Mouse (Mus musculus): ENCODE measurements around the gene Ocm. TPM values are rescaled to one million over a fixed set of nuclear protein-coding genes. Genes with fewer than 3 reads are reported as not detected.

Gene Ocm
- polyA plus RNA-seq, 1 experiment from 2014 or later: not detected

GRCm38 (mm10) chr5:143974931-143975630 is 51.4 kb downstream of the Ocm start:
- Histone ChIP-seq H3K4me2 (no peak overlapping the region), H3K4me3 (ENCODE audit: low read depth, low read length) (no peak overlapping the region), H3K27ac (ENCODE audit: low read depth) (no peak overlapping the region), H3K27me3 (ENCODE audit: insufficient read depth, low read length) (no peaks in the 10 kb centered on the region), H3K9me3 (ENCODE audit: low read depth, low read length) (no peaks in the 10 kb centered on the region), H3K4me1 (ENCODE audit: insufficient read depth) (no peaks in the 10 kb centered on the region), H3K36me3 (ENCODE audit: insufficient read depth) (no peaks in the 10 kb centered on the region), H3K9ac (no peak overlapping the region)
- 49% methylated on average over 4 of the region's 4 CpGs for WGBS
- ATAC-seq (ENCODE audit: insufficient read depth) (peak; percentile 84), DNase-seq (peak; percentile 86)
- TF ChIP-seq CTCF (IDR thresholded peaks at IDR 0.05; ENCODE audit: low read depth): peak; percentile 94

DNA sequence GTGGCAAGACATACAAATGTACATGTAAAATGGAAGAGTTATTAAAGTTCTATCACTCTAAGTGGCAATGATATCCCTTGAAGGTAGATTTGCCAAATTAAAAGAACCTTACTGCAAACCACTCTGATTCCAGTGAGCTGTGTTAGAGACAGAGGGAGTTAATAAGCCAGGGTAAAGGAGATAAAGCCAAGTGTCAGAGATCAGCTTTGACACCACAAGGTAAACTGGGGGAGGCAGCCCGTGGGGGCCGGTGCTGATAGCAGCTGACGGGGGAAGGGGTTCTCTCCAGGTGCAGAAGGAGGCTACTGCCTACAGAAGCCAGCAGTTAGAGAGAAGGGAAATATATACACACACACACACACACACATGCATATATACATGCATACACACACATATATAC is 53.8 kb downstream of the Ocm start:
- H3K9me3 ChIP-seq (ENCODE audit: low read depth, low read length): no peaks in the 10 kb centered on the region
- DNase-seq (no peak), ATAC-seq (ENCODE audit: insufficient read depth) (no peak)
- TF ChIP-seq CTCF (IDR thresholded peaks at IDR 0.05; ENCODE audit: low read depth): no peak
- H3K4me3 ChIP-seq (ENCODE audit: low read depth, low read length): no peak overlapping the region
- H3K9ac ChIP-seq: no peak overlapping the region
- H3K36me3 ChIP-seq (ENCODE audit: insufficient read depth): no peaks in the 10 kb centered on the region
- WGBS: 18% methylated on average over 3 of the region's 3 CpGs
- H3K4me2 ChIP-seq: no peak overlapping the region
- H3K27me3 ChIP-seq (ENCODE audit: insufficient read depth, low read length): no peaks in the 10 kb centered on the region
- no peak overlapping the region for H3K27ac ChIP-seq (ENCODE audit: low read depth)
- no peaks in the 10 kb centered on the region for H3K4me1 ChIP-seq (ENCODE audit: insufficient read depth)

Other genes with a start within 250 kb of the Ocm start
- gene Eif2ak1, start 208.9 kb downstream of the Ocm start, polyA plus RNA-seq (2014; fragmentation: Nextera tagmentation; extraction: Ambion mirVana): 42.1 and 42.4 TPM in 2 replicates
- gene Ankrd61, start 129.0 kb downstream of the Ocm start, polyA plus RNA-seq (2014; fragmentation: Nextera tagmentation; extraction: Ambion mirVana): 0.18 and 0.39 TPM in 2 replicates
- gene Aimp2, start 116.8 kb downstream of the Ocm start, polyA plus RNA-seq (2014; fragmentation: Nextera tagmentation; extraction: Ambion mirVana): 101 and 107 TPM in 2 replicates
- gene Pms2, start 116.7 kb downstream of the Ocm start, polyA plus RNA-seq (2014; fragmentation: Nextera tagmentation; extraction: Ambion mirVana): 31.9 and 33.1 TPM in 2 replicates
- gene Gm42421, start 98.5 kb downstream of the Ocm start, polyA plus RNA-seq (2014; fragmentation: Nextera tagmentation; extraction: Ambion mirVana): 0.79 TPM in 1 of 2 replicates, not detected in the other
- gene Rsph10b, start 93.6 kb downstream of the Ocm start, polyA plus RNA-seq (2014; fragmentation: Nextera tagmentation; extraction: Ambion mirVana): 0.22 and 0.33 TPM in 2 replicates
- gene Ccz1, start 11.8 kb downstream of the Ocm start, polyA plus RNA-seq (2014; fragmentation: Nextera tagmentation; extraction: Ambion mirVana): 79.4 and 87.2 TPM in 2 replicates
- gene Lmtk2, start 73.8 kb upstream of the Ocm start, polyA plus RNA-seq (2014; fragmentation: Nextera tagmentation; extraction: Ambion mirVana): 5.1 and 5.3 TPM in 2 replicates
- 0.18 and 0.42 TPM in 2 replicates for gene Bhlha15, start 163.6 kb upstream of the Ocm start, polyA plus RNA-seq (2014; fragmentation: Nextera tagmentation; extraction: Ambion mirVana)
- gene Tecpr1, start 196.9 kb upstream of the Ocm start, polyA plus RNA-seq (2014; fragmentation: Nextera tagmentation; extraction: Ambion mirVana): 17.0 and 19.3 TPM in 2 replicates
- gene Bri3, start 217.8 kb upstream of the Ocm start, polyA plus RNA-seq (2014; fragmentation: Nextera tagmentation; extraction: Ambion mirVana): 128 and 145 TPM in 2 replicates

Measured in lung, embryonic 14.5 days (tissue).